Comparison of ENCODE assay signal across 9 mouse cellular contexts in the genomic region with DNA sequence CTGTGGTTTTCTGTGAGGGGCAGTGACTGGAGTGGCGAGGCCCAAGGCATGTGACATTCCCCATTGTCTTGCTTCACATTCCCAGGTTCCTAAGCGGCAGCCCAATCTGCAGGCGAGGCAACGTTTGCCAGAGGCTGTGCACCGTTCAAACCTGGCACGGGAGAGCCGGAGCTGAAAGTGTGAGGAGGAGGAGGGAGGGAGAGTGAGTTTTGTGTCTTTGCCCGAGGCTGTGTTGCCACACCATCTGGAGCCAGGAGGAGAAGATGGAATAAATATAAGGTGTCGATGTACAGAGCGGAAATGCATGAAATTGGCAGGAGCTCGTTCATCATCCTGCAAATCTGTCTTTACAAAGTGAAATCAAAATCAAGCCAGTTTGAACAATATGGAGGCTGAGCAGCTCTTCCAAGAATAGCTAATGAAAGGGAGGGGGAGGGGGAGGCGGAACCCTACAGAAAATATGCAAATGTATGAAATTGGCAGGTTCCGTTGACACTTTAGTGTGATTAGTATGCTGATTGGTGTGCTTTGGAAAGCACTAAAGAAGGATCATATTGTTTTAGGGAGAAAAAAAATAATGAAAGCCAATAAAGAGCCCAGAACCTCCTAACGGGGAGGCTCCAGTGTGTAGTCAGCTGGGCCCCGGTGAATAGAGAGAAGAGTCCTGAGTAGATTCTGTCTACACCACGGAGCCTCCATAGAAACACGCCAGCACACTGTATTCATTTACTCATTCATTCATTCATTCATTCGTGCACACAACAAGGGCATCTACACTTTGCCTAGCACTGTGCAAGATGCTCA. TPM values are rescaled to one million over a fixed set of nuclear protein-coding genes. Genes with fewer than 3 reads are reported as not detected.
DNase-seq lines count a peak whose midpoint lies in the region; ATAC-seq lines count a peak whose summit lies in the region.
"Had no signal": no experiment of that assay in that cellular context is flagged by ENCODE, and none has a peak within 500 bp of the region (broad histone marks: within the 10 kb centered on the region; RNA-seq: fewer than 3 reads in every experiment).

No protein-coding gene starts in this region.

- H3K27me3 ChIP-seq in forebrain, embryonic 10.5 days (ENCODE audit: poor library complexity, severe bottlenecking) = peaks cover 31% of the 10 kb centered on the region
- no peaks in the 10 kb centered on the region for H3K27me3 ChIP-seq in neural tube, embryonic 12.5 days (replicated peaks)

- WGBS in forebrain, embryonic 10.5 days = 63% methylated on average over 18 of the region's 18 CpGs
- 36% methylated on average over 18 of the region's 18 CpGs for WGBS in neural tube, embryonic 12.5 days

- intact Hi-C loops in gastrocnemius, postnatal 14 days (cut with DNase I; ENCODE audit: low total_unique reads) = no loop called here

- no peak overlapping the region for H3K9ac ChIP-seq in neural tube, embryonic 12.5 days
- H3K9ac ChIP-seq: liver, embryonic 14.5 days had no signal

- H3K27ac ChIP-seq in forebrain, embryonic 10.5 days = peak overlapping the region; percentile 82
- peak overlapping the region; percentile 42; the same call in 1 of the 2 replicates for H3K27ac ChIP-seq in neural tube, embryonic 12.5 days
- H3K27ac ChIP-seq: liver, embryonic 14.5 days had no signal

- H3K36me3 ChIP-seq in forebrain, embryonic 10.5 days (replicated peaks) = no peaks in the 10 kb centered on the region
- H3K36me3 ChIP-seq in neural tube, embryonic 12.5 days = no peaks in the 10 kb centered on the region

- H3K4me2 ChIP-seq in neural tube, embryonic 12.5 days (replicated peaks) = peak overlapping the region; percentile 30; the same call in 1 of the 2 replicates

- DNase-seq in cerebellum, adult 9-10 months = peak; percentile 48
- DNase-seq in forebrain, embryonic 10.5 days (ENCODE audit: extremely low spot score, low spot score) = peak; percentile 44
- DNase-seq in layer of hippocampus, adult 9-11 months = peak; percentile 76
- no peak for DNase-seq in testis, postnatal 14 days (ENCODE audit: low spot score)
- DNase-seq in adrenal gland, adult (ENCODE audit: inconsistent age in 2 of 2, low spot score in 1 of 2) = no peak
- DNase-seq in thymus, postnatal 25 days = no peak
- no peak for DNase-seq in gastrocnemius, postnatal 14 days

- H3K4me1 ChIP-seq in forebrain, embryonic 10.5 days = peaks cover 42% of the 10 kb centered on the region
- peaks cover 13% of the 10 kb centered on the region for H3K4me1 ChIP-seq in neural tube, embryonic 12.5 days

- H3K4me3 ChIP-seq in forebrain, embryonic 10.5 days = no peak overlapping the region
- no peak overlapping the region for H3K4me3 ChIP-seq in neural tube, embryonic 12.5 days

- peak; percentile 42 for ATAC-seq in neural tube, embryonic 12.5 days (ENCODE audit: low FRiP score, low read depth)

- no peaks in the 10 kb centered on the region for H3K9me3 ChIP-seq in forebrain, embryonic 10.5 days
- H3K9me3 ChIP-seq in neural tube, embryonic 12.5 days = no peaks in the 10 kb centered on the region

RNA-seq across cellular contexts. Expression of gene Il9r, which starts 42.1 kb away (rescaled TPM):
- not detected in 2 replicates for polyA plus RNA-seq in forebrain, embryonic 10.5 days (2016; fragmentation: Nextera tagmentation; extraction: Ambion mirVana)
- polyA plus RNA-seq in neural tube, embryonic 12.5 days (2016; fragmentation: Nextera tagmentation; extraction: Ambion mirVana) = 0.08 TPM in 1 of 2 replicates, not detected in the other
- under 1 TPM in 1 of 2 experiments, not detected in 1; 0.31 TPM for total RNA-seq in gastrocnemius, postnatal 14 days (2021)

RNA-seq across cellular contexts. Expression of gene Snrnp25, which starts 47.2 kb away (rescaled TPM):
- polyA plus RNA-seq in forebrain, embryonic 10.5 days (2016; fragmentation: Nextera tagmentation; extraction: Ambion mirVana) = 118 and 120 TPM in 2 replicates
- 52.8 and 59.3 TPM in 2 replicates for polyA plus RNA-seq in neural tube, embryonic 12.5 days (2016; fragmentation: Nextera tagmentation; extraction: Ambion mirVana)
- total RNA-seq in gastrocnemius, postnatal 14 days (2021) = 1 to 10 TPM; 8.6 to 8.9 TPM

Comparison
In these comparisons a context has a peak if more than half of its experiments do, and no peak if none do; other contexts are left out.
1. DNase-seq: peak in cerebellum, adult 9-10 months (single experiment), forebrain, embryonic 10.5 days (single experiment) and layer of hippocampus, adult 9-11 months (single experiment); none in testis, postnatal 14 days (single experiment), adrenal gland, adult (0 of 2), thymus, postnatal 25 days (single experiment) and gastrocnemius, postnatal 14 days (single experiment).